Mouse (Mus musculus) ES-Bruce4 (cell line): ENCODE results near the gene Traf3ip2.

Experiments
- CTCF ChIP-seq: IDR thresholded peaks from one replicate; pipeline ENCODE4 v1.8.1; 2011; ENCODE audit warnings: low read depth, low read length
- EP300 ChIP-seq: IDR thresholded peaks from 2 replicates; pipeline ENCODE4 v1.6.1; 2011; ENCODE audit warnings: low read depth, low read length; ENCODE audit not compliant: insufficient read depth
- POLR2A ChIP-seq: IDR thresholded peaks from one replicate; pipeline ENCODE4 v1.8.1; 2011; ENCODE audit warnings: low read length; ENCODE audit not compliant: insufficient read depth

- TF ChIP-seq CTCF (no peak), POLR2A (no peak), EP300 (no peak)
These were observed 70.7 kb downstream of the Traf3ip2 start for GRCm38 (mm10) chr10:39683481-39683880.
